Mouse (Mus musculus) cerebellum, adult 2 months (tissue): ENCODE results near the gene Fez1. TPM values are rescaled to one million over a fixed set of nuclear protein-coding genes. Genes with fewer than 3 reads are reported as not detected.

Experiments
- DNase-seq, 2 experiments: peaks; one replicate each; pipeline ENCODE4 v3.0.0; 2021
- H3K27ac ChIP-seq: fragments of 200-500 bp; 2 replicates; pipeline ENCODE4 v1.5.1; 2012; ENCODE audit warnings: low read length, control low read depth, inconsistent platforms; ENCODE audit not compliant: insufficient read depth
- H3K27me3 ChIP-seq: fragments of 200-500 bp; 2 replicates; pipeline ENCODE4 v1.6.1; 2012; ENCODE audit warnings: inconsistent platforms, mild to moderate bottlenecking, low read length, moderate library complexity; ENCODE audit not compliant: control insufficient read depth, insufficient read depth
- H3K4me1 ChIP-seq: fragments of 200-500 bp; 2 replicates; pipeline ENCODE4 v1.6.1; 2011; ENCODE audit warnings: low read length; ENCODE audit not compliant: control insufficient read depth, insufficient read depth
- H3K4me3 ChIP-seq: fragments of 200-500 bp; replicated peaks from 2 replicates; pipeline ENCODE3; 2011; ENCODE audit warnings: mild to moderate bottlenecking, low read depth, low read length, control low read depth; ENCODE audit not compliant: insufficient read depth
- CTCF ChIP-seq: fragments of 200-500 bp; IDR thresholded peaks from 2 replicates; pipeline ENCODE4 v1.5.1; 2011; ENCODE audit warnings: low read depth, mild to moderate bottlenecking, control low read depth, low read length, moderate library complexity, borderline replicate concordance; ENCODE audit not compliant: insufficient read depth
- POLR2A ChIP-seq: fragments of 200-500 bp; IDR thresholded peaks from 2 replicates; pipeline ENCODE4 v1.6.1; 2011; ENCODE audit warnings: low read length, control low read depth, borderline replicate concordance; ENCODE audit not compliant: insufficient read depth
- WGBS: fragments of 180-500 bp; shearing (Covaris S2); methylation state at CpG from one replicate; pipeline ENCODE4 v1.1.7; 2018; 5-methylcytosine and 5-hydroxymethylcytosine counted together
- polyA plus RNA-seq: library from polyadenylated mRNA; depleted of rRNA; stranded (reverse); fragments of >200 nt; gene quantifications from 2 replicates; pipeline ENCODE4 v1.2.3, GENCODE M21; 2012

Fez1 gene
- polyA plus RNA-seq, 1 experiment, result 465 TPM

- DNase-seq, result no peak
- Histone ChIP-seq H3K4me3 (no peak overlapping the region), H3K27me3 (no peaks in the 10 kb centered on the region), H3K27ac (no peak overlapping the region), H3K4me1 (peaks cover 7% of the 10 kb centered on the region)
- 56% methylated on average over 2 of the region's 2 CpGs for WGBS
- TF ChIP-seq CTCF (no peak), POLR2A (no peak)
Measured at GRCm38 (mm10) chr9:36852175-36852574, 30.5 kb downstream of the Fez1 start.

GRCm38 (mm10) chr9:36856351-36856750 is 34.7 kb downstream of the Fez1 start:
- TF ChIP-seq POLR2A (no peak), CTCF (no peak)
- H3K27ac ChIP-seq, result no peak overlapping the region
- no peak overlapping the region for H3K4me3 ChIP-seq
- DNase-seq, result no peak
- peaks cover 22% of the 10 kb centered on the region for H3K4me1 ChIP-seq
- H3K27me3 ChIP-seq, result no peaks in the 10 kb centered on the region
- WGBS, result 55% methylated on average over 2 of the region's 2 CpGs

DNA sequence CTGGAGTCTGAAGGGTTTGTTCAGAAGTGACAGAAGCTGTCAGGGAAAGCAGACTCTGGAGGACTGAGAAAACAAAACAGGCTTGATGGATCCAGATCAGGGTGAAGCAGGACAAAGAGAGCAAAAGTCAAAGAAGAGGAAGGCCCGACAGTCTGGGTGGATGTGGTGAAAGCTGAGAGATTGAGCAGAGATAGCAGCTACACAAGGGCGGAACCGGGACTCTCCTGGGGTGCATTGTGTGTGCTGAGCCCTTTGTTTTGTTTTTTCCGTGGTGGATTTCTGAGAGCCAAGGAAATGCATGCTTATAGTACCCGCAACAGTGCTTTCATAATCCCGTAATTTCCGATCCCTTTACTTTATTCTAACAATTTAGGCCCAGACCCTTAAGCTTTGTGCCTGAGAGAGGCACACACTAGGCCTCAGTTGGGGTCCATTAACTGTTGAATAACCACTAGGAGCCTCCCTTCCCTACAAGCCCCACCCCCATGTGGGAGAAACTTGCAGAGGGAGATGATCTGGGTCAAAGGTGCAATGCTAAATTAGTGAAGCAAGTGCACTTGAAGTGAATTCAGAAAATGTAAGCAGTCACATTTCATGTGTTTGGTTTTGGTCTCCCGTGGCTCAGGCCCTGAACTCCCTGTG is 35.9 kb downstream of the Fez1 start:
- TF ChIP-seq CTCF (no peak), POLR2A (no peak)
- WGBS, result 50% methylated on average over 8 of the region's 8 CpGs
- Histone ChIP-seq H3K4me1 (peaks cover 22% of the 10 kb centered on the region), H3K4me3 (no peak overlapping the region), H3K27me3 (no peaks in the 10 kb centered on the region), H3K27ac (peak overlapping the region; percentile 88)
- DNase-seq, result no peak

DNA sequence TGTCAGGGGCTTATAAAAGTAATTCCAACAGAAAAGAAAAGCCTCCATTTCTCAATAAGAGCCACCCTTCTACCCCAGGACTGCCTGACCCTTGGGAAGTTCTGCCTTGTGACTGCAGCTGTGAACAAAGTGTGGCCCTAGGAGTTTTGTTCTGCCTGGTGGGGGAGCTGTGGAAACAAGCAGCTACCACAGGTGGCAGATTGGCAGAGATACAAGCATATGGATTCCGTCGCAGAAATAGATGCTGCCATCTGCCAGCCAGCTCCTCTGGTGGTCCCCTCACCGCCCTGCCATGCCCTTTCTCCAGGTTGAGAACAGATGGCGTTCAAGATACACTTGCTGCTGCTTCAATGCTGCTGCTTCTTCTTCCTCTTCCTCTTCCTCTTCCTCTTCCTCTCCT is 37.0 kb downstream of the Fez1 start:
- Histone ChIP-seq H3K27ac (no peak overlapping the region), H3K27me3 (no peaks in the 10 kb centered on the region), H3K4me1 (peaks cover 22% of the 10 kb centered on the region), H3K4me3 (no peak overlapping the region)
- WGBS, result 10% methylated on average over 4 of the region's 4 CpGs
- DNase-seq, result peak; percentile 88 to 97
- TF ChIP-seq CTCF, result peak; percentile 55; the same call in 1 of the 2 replicates
- TF ChIP-seq POLR2A, result no peak

DNA sequence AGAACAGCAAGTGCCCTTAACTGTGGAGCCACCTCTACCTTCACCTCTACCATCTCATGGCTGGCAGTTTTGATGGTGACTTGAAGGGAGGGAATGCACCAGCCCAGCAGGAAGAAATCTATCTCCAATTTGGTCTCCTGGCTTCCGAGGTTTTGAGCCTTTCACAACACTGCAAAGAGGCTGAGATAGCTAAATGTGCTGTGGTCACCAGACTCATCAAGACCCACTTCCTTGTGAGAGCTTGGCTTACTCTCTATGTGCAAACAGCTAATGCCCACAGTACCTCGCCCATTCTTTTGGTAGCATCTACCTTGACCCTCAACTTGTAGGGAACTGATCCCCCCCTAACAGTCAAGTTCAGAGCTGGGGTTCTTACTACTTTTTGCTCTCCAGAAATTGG is 40.9 kb downstream of the Fez1 start:
- peaks cover 29% of the 10 kb centered on the region for H3K4me1 ChIP-seq
- DNase-seq, result no peak
- 85% methylated on average over 2 of the region's 2 CpGs for WGBS
- no peak overlapping the region for H3K4me3 ChIP-seq
- no peak overlapping the region for H3K27ac ChIP-seq
- no peak for TF ChIP-seq POLR2A
- no peak for TF ChIP-seq CTCF
- no peaks in the 10 kb centered on the region for H3K27me3 ChIP-seq

- Histone ChIP-seq H3K27me3 (no peaks in the 10 kb centered on the region), H3K27ac (no peak overlapping the region), H3K4me3 (no peak overlapping the region), H3K4me1 (peaks cover 31% of the 10 kb centered on the region)
- TF ChIP-seq POLR2A, result no peak
- no peak for TF ChIP-seq CTCF
- no peak for DNase-seq
- 60% methylated on average over 3 of the region's 3 CpGs for WGBS
Measured at GRCm38 (mm10) chr9:36863694-36864093, 42.0 kb downstream of the Fez1 start.

DNA sequence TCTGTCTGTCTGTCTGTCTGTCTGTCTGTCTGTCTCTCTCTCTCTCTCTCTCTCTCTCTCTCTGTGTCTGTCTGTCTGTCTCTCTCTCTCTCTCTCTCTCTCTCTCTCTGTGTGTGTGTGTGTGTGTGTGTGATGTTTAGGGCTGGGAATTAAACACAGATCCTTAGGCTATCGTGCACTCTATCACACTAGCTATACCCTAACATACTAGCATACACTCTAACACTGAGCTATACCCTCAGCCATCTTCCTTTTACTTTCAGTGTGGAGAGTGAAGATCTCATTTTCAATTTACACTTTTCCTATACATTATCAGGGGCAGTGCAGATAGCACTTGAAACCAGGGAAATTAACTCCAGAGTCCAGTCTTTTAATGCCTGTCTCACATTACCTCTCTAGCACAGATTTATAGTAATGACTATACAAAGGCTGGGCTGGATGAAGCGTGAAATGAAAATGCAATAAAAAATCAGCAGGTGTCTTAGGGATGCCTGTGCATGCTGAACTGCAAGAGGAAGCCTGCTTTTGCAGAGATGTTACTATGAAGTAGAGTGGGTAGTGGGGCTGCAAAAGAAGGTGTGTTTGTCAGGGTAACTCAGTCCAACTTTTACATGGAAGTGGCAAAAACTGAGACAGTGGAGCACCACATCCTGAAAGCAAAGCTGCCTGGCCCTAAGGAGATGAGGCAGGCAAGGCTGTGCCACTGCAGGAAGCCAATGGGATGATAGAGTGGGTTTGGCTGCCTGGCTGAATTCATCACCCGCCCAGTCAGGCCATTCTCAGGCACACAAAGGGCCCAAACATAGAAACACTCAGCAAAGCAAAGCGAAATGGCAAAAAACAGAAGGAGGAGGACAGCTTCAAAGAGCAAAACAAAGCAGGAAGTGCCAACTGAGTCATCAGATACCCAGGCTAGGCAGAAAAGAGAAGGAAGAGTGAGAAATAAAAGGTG is 43.5 kb downstream of the Fez1 start:
- peak; percentile 50 to 74 for DNase-seq
- Histone ChIP-seq H3K27me3 (no peaks in the 10 kb centered on the region), H3K4me1 (peaks cover 35% of the 10 kb centered on the region), H3K27ac (peak overlapping the region; percentile 64), H3K4me3 (no peak overlapping the region)
- TF ChIP-seq POLR2A (no peak), CTCF (no peak)
- WGBS, result 18% methylated on average over 4 of the region's 4 CpGs

- peak in 1 of 2 experiments; percentile 57 for DNase-seq
- TF ChIP-seq POLR2A, result no peak
- no peak for TF ChIP-seq CTCF
- WGBS, result 12% methylated on average over 6 of the region's 6 CpGs
- Histone ChIP-seq H3K27ac (peak overlapping the region; percentile 79), H3K4me1 (peaks cover 45% of the 10 kb centered on the region), H3K27me3 (no peaks in the 10 kb centered on the region), H3K4me3 (no peak overlapping the region)
Measured at GRCm38 (mm10) chr9:36868662-36869061, 47.0 kb downstream of the Fez1 start.
